In the genomic region with DNA sequence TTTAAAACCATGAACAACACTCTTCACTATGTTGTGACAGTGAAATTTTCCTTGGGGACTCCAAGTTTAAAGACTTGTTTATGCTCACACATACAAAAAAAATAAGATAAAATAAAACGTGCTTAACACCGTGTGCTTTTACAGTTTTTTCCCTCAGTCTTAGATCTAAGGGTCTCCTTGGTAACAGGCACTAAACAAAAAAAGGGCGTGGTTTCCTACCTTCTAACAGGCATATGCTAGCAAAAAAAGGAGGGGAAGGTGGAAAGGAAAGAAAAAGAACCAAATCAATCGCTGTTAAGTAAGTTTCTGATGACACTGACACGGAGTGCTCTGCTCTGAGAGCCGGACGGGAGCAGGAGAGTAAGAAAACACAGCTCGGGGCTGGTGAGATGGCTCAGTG, we compare ENCODE assay signal across 19 mouse cellular contexts.
DNase-seq lines count a peak whose midpoint lies in the region; ATAC-seq and TF ChIP-seq lines count a peak whose summit lies in the region.
"Had no signal": no experiment of that assay in that cellular context is flagged by ENCODE, and none has a peak within 500 bp of the region (broad histone marks: within the 10 kb centered on the region; RNA-seq: fewer than 3 reads in every experiment).

No protein-coding gene starts in this region.

- no peak for TF ChIP-seq CTCF in MEL (IDR thresholded peaks at IDR 0.05 in 2 of 3, conservative IDR thresholded peaks at IDR 0.05 in 1 of 3; ENCODE audit: control insufficient read depth in 1 of 3, insufficient read depth in 1 of 3, low read depth in 2 of 3, low read length in 3 of 3, poor library complexity in 1 of 3, severe bottlenecking in 1 of 3)

- no peak overlapping the region for H3K4me3 ChIP-seq in MEL (ENCODE audit: control insufficient read depth in 1 of 2, insufficient read depth in 1 of 2, low read depth in 2 of 2, low read length in 2 of 2)
- no peak overlapping the region for H3K4me3 ChIP-seq in liver, embryonic 11.5 days (ENCODE audit: low read depth, low read length)
- H3K4me3 ChIP-seq: embryonic facial prominence, embryonic 12.5 days; forebrain, embryonic 12.5 days; heart, embryonic 13.5 days; hindbrain, embryonic 15.5 days had no signal

- peaks cover 0 to 48% of the 10 kb centered on the region in 2 experiments; a peak in 2 of 4 replicates for H3K36me3 ChIP-seq in MEL (ENCODE audit: control insufficient read depth in 1 of 2, insufficient read depth in 2 of 2, low read length in 2 of 2)
- H3K36me3 ChIP-seq in liver, embryonic 11.5 days (ENCODE audit: control insufficient read depth, insufficient read depth, low read length), result no peaks in the 10 kb centered on the region
- H3K36me3 ChIP-seq: hindbrain, embryonic 15.5 days had no signal

- H3K9ac ChIP-seq in MEL (ENCODE audit: control insufficient read depth, low read depth, low read length, poor library complexity, severe bottlenecking), result no peak overlapping the region
- H3K9ac ChIP-seq in liver, embryonic 11.5 days (ENCODE audit: low read depth, low read length), result no peak overlapping the region
- H3K9ac ChIP-seq: embryonic facial prominence, embryonic 12.5 days; forebrain, embryonic 12.5 days; heart, embryonic 13.5 days; hindbrain, embryonic 15.5 days had no signal

- H3K4me2 ChIP-seq in liver, embryonic 11.5 days, result no peak overlapping the region
- H3K4me2 ChIP-seq: embryonic facial prominence, embryonic 12.5 days; forebrain, embryonic 12.5 days; heart, embryonic 13.5 days; hindbrain, embryonic 15.5 days had no signal

- no peak for ATAC-seq in liver, embryonic 11.5 days (replicated peaks; ENCODE audit: low FRiP score)
- ATAC-seq: forebrain, embryonic 16.5 days had no signal

- WGBS in liver, embryonic 11.5 days, result 76% methylated on average over 8 of the region's 8 CpGs

- peak; percentile 36 for DNase-seq in thymus, postnatal 14 days
- no peak for DNase-seq in thymus, postnatal 25 days
- peak; percentile 46 for DNase-seq in MEL (ENCODE audit: low read depth, low spot score)
- DNase-seq in induced T-regulatory cell, adult 2 months (ENCODE audit: low read depth), result peak; percentile 61
- no peak for DNase-seq in spleen, postnatal 10 days (ENCODE audit: low spot score in 2 of 2)
- DNase-seq in urinary bladder, adult 2 months (ENCODE audit: low spot score), result no peak
- DNase-seq in liver, embryonic 11.5 days (ENCODE audit: low spot score), result no peak
- DNase-seq: adrenal gland, postnatal 14 days; cerebellum, adult 11-12 months; cerebellum, adult 9-10 months; cerebellum, postnatal 25 days; gastrocnemius, postnatal 14 days; heart, postnatal 36 days had no signal

- no peak overlapping the region for H3K27ac ChIP-seq in MEL (ENCODE audit: control insufficient read depth, low read depth, low read length)
- no peak overlapping the region for H3K27ac ChIP-seq in liver, embryonic 11.5 days (ENCODE audit: low read depth, low read length)
- H3K27ac ChIP-seq: embryonic facial prominence, embryonic 12.5 days; forebrain, embryonic 12.5 days; heart, embryonic 13.5 days; hindbrain, embryonic 15.5 days had no signal

- TF ChIP-seq RAD21 in MEL (IDR thresholded peaks at IDR 0.05; ENCODE audit: low read depth, low read length), result no peak

- H3K27me3 ChIP-seq in MEL (ENCODE audit: control insufficient read depth in 1 of 2, insufficient read depth in 2 of 2, low read length in 2 of 2), result no peaks in the 10 kb centered on the region
- H3K27me3 ChIP-seq in liver, embryonic 11.5 days (replicated peaks; ENCODE audit: control insufficient read depth, insufficient read depth, low read length), result no peaks in the 10 kb centered on the region
- H3K27me3 ChIP-seq: CH12.LX; embryonic facial prominence, embryonic 12.5 days; forebrain, embryonic 12.5 days; heart, embryonic 13.5 days; hindbrain, embryonic 15.5 days had no signal

- TF ChIP-seq EP300 in MEL (IDR thresholded peaks at IDR 0.05; ENCODE audit: low read depth in 1 of 2, low read length in 2 of 2), result no peak

- H3K79me2 ChIP-seq in MEL (ENCODE audit: control insufficient read depth, insufficient read depth, low read length, poor library complexity), result peaks cover 13% of the 10 kb centered on the region

- no peak for TF ChIP-seq POLR2A in MEL (IDR thresholded peaks at IDR 0.05; ENCODE audit: control insufficient read depth in 1 of 2, insufficient read depth in 1 of 2, low read depth in 1 of 2, low read length in 2 of 2, poor library complexity in 1 of 2)

- H3K9me3 ChIP-seq in MEL (replicated peaks; ENCODE audit: insufficient read depth, low read length), result no peaks in the 10 kb centered on the region
- H3K9me3 ChIP-seq in liver, embryonic 11.5 days (ENCODE audit: control insufficient read depth, low read length), result no peaks in the 10 kb centered on the region
- H3K9me3 ChIP-seq: embryonic facial prominence, embryonic 12.5 days; forebrain, embryonic 12.5 days; heart, embryonic 13.5 days; hindbrain, embryonic 15.5 days had no signal

- peaks cover 5 to 24% of the 10 kb centered on the region in 2 experiments; a peak in 3 of 4 replicates for H3K4me1 ChIP-seq in MEL (ENCODE audit: control insufficient read depth in 1 of 2, insufficient read depth in 2 of 2, low read length in 2 of 2)
- peaks cover 34% of the 10 kb centered on the region for H3K4me1 ChIP-seq in liver, embryonic 11.5 days (replicated peaks; ENCODE audit: control insufficient read depth, insufficient read depth, low read length)

TF ChIP-seq in MEL, 35 proteins besides CTCF, POLR2A, EP300 and RAD21:
- TF ChIP-seq MYC (IDR thresholded peaks at IDR 0.05; ENCODE audit: low read depth, low read length), result no peak
- TF ChIP-seq TAL1 (IDR thresholded peaks at IDR 0.05; ENCODE audit: low read length), result no peak
- TF ChIP-seq BHLHE40 (IDR thresholded peaks at IDR 0.05; ENCODE audit: borderline replicate concordance, low read depth, low read length), result 0 out of 2 replicates have a peak, but pooled peaks have one; percentile 12
- no peak for TF ChIP-seq NELFE (IDR thresholded peaks at IDR 0.05; ENCODE audit: low read depth, low read length)
- TF ChIP-seq MXI1 (IDR thresholded peaks at IDR 0.05; ENCODE audit: low read depth, low read length), result peak; percentile 43; the same call in 1 of the 2 replicates
- 0 out of 2 replicates have a peak, but pooled peaks have one; percentile 49 for TF ChIP-seq SIN3A (IDR thresholded peaks at IDR 0.05; ENCODE audit: low read length)

Comparison
In these comparisons a context has a peak if more than half of its experiments do, and no peak if none do; other contexts are left out.
1. DNase-seq: peak in thymus, postnatal 14 days (single experiment), MEL (single experiment) and induced T-regulatory cell, adult 2 months (single experiment); none in thymus, postnatal 25 days (single experiment), spleen, postnatal 10 days (0 of 2), urinary bladder, adult 2 months (single experiment) and liver, embryonic 11.5 days (single experiment).